Mouse (Mus musculus): Measurements from ENCODE around the gene Hhex. TPM values are rescaled to one million over a fixed set of nuclear protein-coding genes. Genes with fewer than 3 reads are reported as not detected.

Hhex gene
- polyA plus RNA-seq, 1 experiment from 2014 or later, result 9.1 TPM

DNA sequence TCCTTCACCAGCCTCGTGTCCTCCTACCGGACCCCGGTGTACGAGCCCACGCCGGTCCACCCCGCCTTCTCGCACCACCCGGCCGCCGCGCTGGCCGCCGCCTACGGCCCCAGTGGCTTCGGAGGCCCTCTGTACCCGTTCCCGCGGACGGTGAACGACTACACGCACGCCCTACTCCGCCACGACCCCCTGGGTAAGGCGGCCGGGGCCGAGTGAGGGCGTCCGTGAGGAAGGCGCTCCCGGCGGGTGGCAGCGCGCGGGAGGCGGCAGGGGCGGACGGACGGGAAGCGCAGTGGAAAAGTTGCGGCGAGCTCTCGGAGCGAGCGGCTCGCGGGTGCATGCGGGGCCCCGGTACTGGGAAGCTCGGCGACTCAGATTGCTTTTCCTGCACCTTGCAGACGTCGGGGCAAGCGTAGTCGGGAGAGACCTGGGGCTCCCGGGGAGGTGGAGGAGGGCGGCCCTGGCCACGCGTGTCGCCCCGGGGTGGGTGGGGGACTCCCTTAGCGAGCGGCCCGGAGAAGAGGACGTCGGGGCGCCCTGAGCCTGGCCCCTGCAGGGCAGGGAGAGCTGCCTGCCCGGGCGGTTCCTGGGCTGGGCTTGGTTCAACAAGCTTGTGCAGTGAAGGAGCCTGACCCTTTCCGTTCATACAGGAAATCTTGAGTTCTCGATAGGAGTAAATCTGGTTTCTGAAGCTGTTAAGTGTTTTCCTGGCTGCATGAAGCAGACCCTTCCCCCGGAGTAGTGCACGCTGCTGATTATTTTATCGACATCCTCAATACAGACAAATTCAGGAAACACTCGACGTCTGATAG is 637 bp downstream of the Hhex start:
- Histone ChIP-seq H3K4me1 (peaks cover 17% of the 10 kb centered on the region), H3K9ac (peak overlapping the region; percentile 63), H3K27ac (0 out of 2 replicates have a peak overlapping the region, but pooled peaks have one; percentile 11), H3K27me3 (peaks cover 96% of the 10 kb centered on the region), H3K4me2 (peak overlapping the region; percentile 66), H3K4me3 (peak overlapping the region; percentile 47), H3K36me3 (no peaks in the 10 kb centered on the region), H3K9me3 (no peaks in the 10 kb centered on the region)
- peak; percentile 32; the same call in 1 of the 2 replicates for ATAC-seq (ENCODE audit: insufficient number of reproducible peaks, insufficient read depth, low FRiP score, low TSS enrichment, low read depth)
- under 1% methylated on average over 73 of the region's 77 CpGs for WGBS

- Histone ChIP-seq H3K4me1 (peaks cover 17% of the 10 kb centered on the region), H3K27ac (no peak overlapping the region), H3K27me3 (peaks cover 96% of the 10 kb centered on the region), H3K36me3 (no peaks in the 10 kb centered on the region), H3K4me3 (peak overlapping the region; percentile 47; the same call in 1 of the 2 replicates), H3K4me2 (no peak overlapping the region), H3K9me3 (no peaks in the 10 kb centered on the region), H3K9ac (no peak overlapping the region)
- no peak for ATAC-seq (ENCODE audit: insufficient number of reproducible peaks, insufficient read depth, low FRiP score, low TSS enrichment, low read depth)
- 2% methylated on average over 10 of the region's 10 CpGs for WGBS
Measured at GRCm38 (mm10) chr19:37435853-37436174, 1.2 kb downstream of the Hhex start.

- no peak overlapping the region for H3K27ac ChIP-seq
- peaks cover 17% of the 10 kb centered on the region for H3K4me1 ChIP-seq
- 0 out of 2 replicates have a peak overlapping the region, but pooled peaks have one; percentile 3 for H3K4me3 ChIP-seq
- peaks cover 95% of the 10 kb centered on the region for H3K27me3 ChIP-seq
- no peaks in the 10 kb centered on the region for H3K36me3 ChIP-seq
- H3K9me3 ChIP-seq, result no peaks in the 10 kb centered on the region
- H3K9ac ChIP-seq, result no peak overlapping the region
- WGBS, result 5% methylated on average over 28 of the region's 28 CpGs
- H3K4me2 ChIP-seq, result peak overlapping the region; percentile 20; the same call in 1 of the 2 replicates
- no peak for ATAC-seq (ENCODE audit: insufficient number of reproducible peaks, insufficient read depth, low FRiP score, low TSS enrichment, low read depth)
Measured at GRCm38 (mm10) chr19:37436514-37437288, 2.1 kb downstream of the Hhex start.

DNA sequence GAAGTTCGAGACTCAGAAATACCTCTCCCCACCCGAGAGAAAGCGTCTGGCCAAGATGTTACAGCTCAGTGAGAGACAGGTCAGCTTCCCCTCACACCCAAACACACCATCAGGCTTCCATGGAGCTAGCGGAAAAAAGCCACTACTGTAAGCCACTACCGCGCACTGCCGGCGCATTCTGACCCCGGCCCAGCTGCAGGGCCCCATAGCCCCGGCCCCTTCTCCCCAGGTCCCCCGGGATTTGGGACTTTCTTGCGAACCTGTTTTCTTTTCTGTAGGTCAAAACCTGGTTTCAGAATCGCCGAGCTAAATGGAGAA is 2.6 kb downstream of the Hhex start:
- peaks cover 17% of the 10 kb centered on the region for H3K4me1 ChIP-seq
- H3K36me3 ChIP-seq, result no peaks in the 10 kb centered on the region
- no peak overlapping the region for H3K9ac ChIP-seq
- no peak overlapping the region for H3K4me2 ChIP-seq
- no peak overlapping the region for H3K27ac ChIP-seq
- no peak for ATAC-seq (ENCODE audit: insufficient number of reproducible peaks, insufficient read depth, low FRiP score, low TSS enrichment, low read depth)
- H3K4me3 ChIP-seq, result no peak overlapping the region
- WGBS, result 2% methylated on average over 14 of the region's 14 CpGs
- H3K9me3 ChIP-seq, result no peaks in the 10 kb centered on the region
- peaks cover 92% of the 10 kb centered on the region for H3K27me3 ChIP-seq

GRCm38 (mm10) chr19:37440181-37440580 is 5.6 kb downstream of the Hhex start:
- H3K27me3 ChIP-seq, result peaks cover 70% of the 10 kb centered on the region
- H3K27ac ChIP-seq, result no peak overlapping the region
- no peak overlapping the region for H3K4me3 ChIP-seq
- no peak for ATAC-seq (ENCODE audit: insufficient number of reproducible peaks, insufficient read depth, low FRiP score, low TSS enrichment, low read depth)
- no peaks in the 10 kb centered on the region for H3K9me3 ChIP-seq
- no peak overlapping the region for H3K4me2 ChIP-seq
- WGBS, result 72% methylated on average over 4 of the region's 4 CpGs
- no peak overlapping the region for H3K9ac ChIP-seq
- no peaks in the 10 kb centered on the region for H3K36me3 ChIP-seq
- peaks cover 3% of the 10 kb centered on the region for H3K4me1 ChIP-seq

- Histone ChIP-seq H3K27ac (no peak overlapping the region), H3K9ac (no peak overlapping the region), H3K27me3 (peaks cover 63% of the 10 kb centered on the region), H3K4me2 (no peak overlapping the region), H3K4me3 (no peak overlapping the region), H3K36me3 (no peaks in the 10 kb centered on the region), H3K4me1 (no peaks in the 10 kb centered on the region), H3K9me3 (no peaks in the 10 kb centered on the region)
- ATAC-seq (ENCODE audit: insufficient number of reproducible peaks, insufficient read depth, low FRiP score, low TSS enrichment, low read depth), result no peak
- WGBS, result 65% methylated on average over 16 of the region's 16 CpGs
Measured at GRCm38 (mm10) chr19:37440708-37441475, 6.3 kb downstream of the Hhex start.

- ATAC-seq (ENCODE audit: insufficient number of reproducible peaks, insufficient read depth, low FRiP score, low TSS enrichment, low read depth), result no peak
- 75% methylated on average over 10 of the region's 10 CpGs for WGBS
- H3K4me3 ChIP-seq, result no peak overlapping the region
Measured at GRCm38 (mm10) chr19:37442524-37443286, 8.1 kb downstream of the Hhex start.

DNA sequence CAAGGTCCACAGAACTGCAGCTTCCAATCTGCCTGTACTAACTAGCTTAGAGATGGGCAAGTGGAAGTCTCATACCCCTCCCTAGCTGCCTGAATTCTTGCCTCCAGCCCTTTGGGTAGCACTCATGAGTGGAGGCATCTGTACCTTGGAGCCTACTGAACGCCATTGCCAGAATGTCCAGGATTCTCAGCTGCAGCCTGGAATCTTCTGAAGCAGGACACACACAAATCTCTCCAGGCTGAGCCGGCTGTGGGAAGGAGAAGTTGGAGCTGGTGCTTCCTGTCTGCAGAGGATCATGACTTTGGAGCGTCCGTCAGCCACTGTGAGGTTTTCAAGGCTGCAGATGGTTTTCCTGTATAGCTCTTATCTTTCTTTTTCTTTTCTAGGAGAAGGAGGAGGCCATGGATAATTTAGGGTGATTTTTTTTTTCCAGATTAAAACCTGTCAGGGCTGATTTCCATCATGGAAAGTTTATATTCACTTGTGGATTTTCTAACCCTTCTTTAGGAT is 9.1 kb downstream of the Hhex start:
- 61% methylated on average over 4 of the region's 4 CpGs for WGBS
- no peak overlapping the region for H3K9ac ChIP-seq
- H3K27me3 ChIP-seq, result peaks cover 37% of the 10 kb centered on the region
- H3K36me3 ChIP-seq, result no peaks in the 10 kb centered on the region
- no peaks in the 10 kb centered on the region for H3K9me3 ChIP-seq
- no peak overlapping the region for H3K4me2 ChIP-seq
- no peak overlapping the region for H3K4me3 ChIP-seq
- no peak overlapping the region for H3K27ac ChIP-seq
- no peaks in the 10 kb centered on the region for H3K4me1 ChIP-seq
- no peak for ATAC-seq (ENCODE audit: insufficient number of reproducible peaks, insufficient read depth, low FRiP score, low TSS enrichment, low read depth)

More at GRCm38 (mm10) chr19:37442524-37443286, 8.1 kb downstream of the Hhex start:
- H3K4me2 ChIP-seq, result no peak overlapping the region
- H3K9me3 ChIP-seq, result no peaks in the 10 kb centered on the region
- H3K27me3 ChIP-seq, result peaks cover 45% of the 10 kb centered on the region
- no peaks in the 10 kb centered on the region for H3K36me3 ChIP-seq
- H3K27ac ChIP-seq, result no peak overlapping the region
- no peak overlapping the region for H3K9ac ChIP-seq
- H3K4me1 ChIP-seq, result no peaks in the 10 kb centered on the region

DNA sequence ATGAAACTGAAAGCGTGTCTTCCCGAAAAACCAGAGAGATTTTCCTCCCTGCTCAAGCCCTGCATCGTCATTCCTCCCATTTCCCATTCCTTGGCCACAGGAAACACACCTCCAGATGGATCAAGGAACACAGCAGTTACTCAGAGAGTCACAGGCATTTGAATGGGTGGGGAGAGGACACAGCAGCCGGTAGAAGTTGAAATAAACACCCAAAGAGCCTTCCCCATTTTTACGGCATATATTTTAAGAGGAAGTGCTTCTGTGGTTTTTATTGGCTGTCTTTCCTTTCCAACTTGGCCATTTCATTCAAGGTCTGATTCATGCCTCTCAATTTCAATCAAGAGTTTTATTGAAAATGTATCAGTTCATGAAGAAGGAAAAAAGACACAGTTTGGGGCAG is 13.6 kb downstream of the Hhex start:
- peaks cover 5% of the 10 kb centered on the region; the same call in 1 of the 2 replicates for H3K27me3 ChIP-seq
- H3K36me3 ChIP-seq, result no peaks in the 10 kb centered on the region
- no peak for ATAC-seq (ENCODE audit: insufficient number of reproducible peaks, insufficient read depth, low FRiP score, low TSS enrichment, low read depth)
- no peaks in the 10 kb centered on the region for H3K4me1 ChIP-seq
- no peak overlapping the region for H3K4me2 ChIP-seq
- no peak overlapping the region for H3K9ac ChIP-seq
- H3K4me3 ChIP-seq, result no peak overlapping the region
- no peaks in the 10 kb centered on the region for H3K9me3 ChIP-seq
- WGBS, result 53% methylated on average over 5 of the region's 5 CpGs
- H3K27ac ChIP-seq, result no peak overlapping the region

DNA sequence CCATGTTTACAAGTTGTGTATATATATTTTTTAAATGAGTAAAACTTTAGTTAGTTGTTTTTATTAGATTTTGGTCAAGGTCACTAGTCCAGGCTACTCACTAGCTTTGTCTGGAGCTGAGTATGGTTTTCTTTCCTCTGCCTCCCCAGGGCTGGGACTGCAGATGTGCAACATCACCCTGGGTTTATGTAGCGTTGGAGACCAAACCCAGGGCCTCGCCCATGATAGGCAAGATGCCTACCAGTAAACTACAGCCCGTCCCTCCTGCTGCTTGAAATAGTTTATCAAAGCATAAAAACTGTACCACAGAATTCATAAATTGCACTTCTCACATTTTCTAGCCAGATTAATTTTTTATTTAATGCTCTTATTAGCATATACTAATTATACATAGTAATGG is 14.6 kb downstream of the Hhex start:
- H3K27me3 ChIP-seq, result no peaks in the 10 kb centered on the region
- H3K4me1 ChIP-seq, result no peaks in the 10 kb centered on the region
- H3K36me3 ChIP-seq, result no peaks in the 10 kb centered on the region
- WGBS, result 92% methylated on average over 3 of the region's 3 CpGs
- H3K4me2 ChIP-seq, result no peak overlapping the region
- no peaks in the 10 kb centered on the region for H3K9me3 ChIP-seq
- no peak overlapping the region for H3K4me3 ChIP-seq
- ATAC-seq (ENCODE audit: insufficient number of reproducible peaks, insufficient read depth, low FRiP score, low TSS enrichment, low read depth), result no peak
- H3K27ac ChIP-seq, result no peak overlapping the region
- H3K9ac ChIP-seq, result no peak overlapping the region

GRCm38 (mm10) chr19:37455528-37455927 is 20.9 kb downstream of the Hhex start:
- Histone ChIP-seq H3K27ac (no peak overlapping the region), H3K4me3 (no peak overlapping the region), H3K4me2 (no peak overlapping the region), H3K9me3 (no peaks in the 10 kb centered on the region), H3K27me3 (no peaks in the 10 kb centered on the region), H3K9ac (no peak overlapping the region), H3K4me1 (no peaks in the 10 kb centered on the region), H3K36me3 (no peaks in the 10 kb centered on the region)
- WGBS, result 91% methylated on average over 2 of the region's 2 CpGs
- ATAC-seq (ENCODE audit: insufficient number of reproducible peaks, insufficient read depth, low FRiP score, low TSS enrichment, low read depth), result no peak
